Mouse (Mus musculus) neural tube, embryonic 13.5 days (tissue): ENCODE data around the gene Dnajc10. TPM values are rescaled to one million over a fixed set of nuclear protein-coding genes. Genes with fewer than 3 reads are reported as not detected.
A peak's percentile ranks its signal among the peaks of the same experiment; 100 is the strongest.

ENCODE experiments used
- ATAC-seq: fragments of 200-750 bp; cut with Nextera tagmentation; 2 replicates; pipeline ENCODE4 v1.8.0; 2017; ENCODE audit warnings: low read depth, mild to moderate bottlenecking, moderate TSS enrichment, moderate library complexity
- H3K27ac ChIP-seq: fragments of 300-500 bp; sonication (generic); replicated peaks from 2 replicates; pipeline ENCODE4 v1.5.1; 2015; ENCODE audit warnings: moderate library complexity, mild to moderate bottlenecking, inconsistent platforms
- H3K27me3 ChIP-seq: fragments of 300-500 bp; sonication (generic); 2 replicates; pipeline ENCODE4 v1.6.1; 2015; ENCODE audit warnings: mild to moderate bottlenecking, inconsistent platforms
- H3K36me3 ChIP-seq: fragments of 300-500 bp; sonication (generic); 2 replicates; pipeline ENCODE4 v1.6.1; 2015; ENCODE audit warnings: mild to moderate bottlenecking, inconsistent platforms
- H3K4me1 ChIP-seq: fragments of 300-500 bp; sonication (generic); replicated peaks from 2 replicates; pipeline ENCODE4 v1.6.1; 2015; ENCODE audit warnings: inconsistent platforms
- H3K4me2 ChIP-seq: fragments of 300-500 bp; sonication (generic); 2 replicates; pipeline ENCODE4 v1.6.1; 2015; ENCODE audit warnings: inconsistent platforms, mild to moderate bottlenecking, moderate library complexity
- H3K4me3 ChIP-seq: fragments of 300-500 bp; sonication (generic); 2 replicates; pipeline ENCODE4 v1.5.1; 2015; ENCODE audit warnings: mild to moderate bottlenecking, inconsistent platforms
- H3K9ac ChIP-seq: fragments of 300-500 bp; sonication (generic); 2 replicates; pipeline ENCODE4 v1.6.1; 2015; ENCODE audit warnings: moderate library complexity, mild to moderate bottlenecking, inconsistent platforms
- H3K9me3 ChIP-seq: fragments of 300-500 bp; sonication (generic); 2 replicates; pipeline ENCODE4 v1.6.1; 2016; ENCODE audit warnings: inconsistent platforms
- WGBS: fragments of 180-500 bp; shearing (Covaris S2); methylation state at CpG from one replicate; pipeline ENCODE4 v1.1.7; 2015; 5-methylcytosine and 5-hydroxymethylcytosine counted together
- polyA plus RNA-seq: library from polyadenylated mRNA; unstranded; fragments of >200 nt; fragmentation: Nextera tagmentation; extraction: Ambion mirVana; gene quantifications from 2 replicates; pipeline ENCODE4 v1.2.1, GENCODE M21; 2015

The Dnajc10 gene
- polyA plus RNA-seq, 1 experiment from 2014 or later: 64.2 TPM

DNA sequence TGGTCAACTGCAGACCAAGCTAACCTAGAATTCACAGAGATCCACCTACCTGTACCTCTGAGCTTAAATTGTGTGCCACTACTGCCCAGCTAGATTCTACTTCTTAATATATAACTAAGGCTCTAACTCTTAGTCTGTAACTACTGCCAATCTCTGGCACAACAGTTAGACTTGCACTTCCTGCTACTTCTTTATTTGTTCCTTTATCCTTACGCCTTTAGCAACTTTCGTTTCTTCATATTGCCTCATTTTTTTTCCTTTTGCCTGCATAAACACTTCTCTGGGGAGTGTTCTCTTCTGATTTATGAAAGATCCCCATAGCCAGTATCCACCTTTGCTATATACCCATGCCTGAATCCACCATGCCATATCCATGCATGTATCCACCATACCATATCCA lies 11.3 kb upstream of the Dnajc10 start:
- Histone ChIP-seq H3K4me1 (no peaks in the 10 kb centered on the region), H3K27ac (no peak overlapping the region), H3K4me2 (no peak overlapping the region), H3K9ac (no peak overlapping the region), H3K27me3 (no peaks in the 10 kb centered on the region), H3K4me3 (no peak overlapping the region), H3K9me3 (no peaks in the 10 kb centered on the region), H3K36me3 (no peaks in the 10 kb centered on the region)
- no peak for ATAC-seq
- WGBS: 95% methylated on average over 2 of the region's 2 CpGs

DNA sequence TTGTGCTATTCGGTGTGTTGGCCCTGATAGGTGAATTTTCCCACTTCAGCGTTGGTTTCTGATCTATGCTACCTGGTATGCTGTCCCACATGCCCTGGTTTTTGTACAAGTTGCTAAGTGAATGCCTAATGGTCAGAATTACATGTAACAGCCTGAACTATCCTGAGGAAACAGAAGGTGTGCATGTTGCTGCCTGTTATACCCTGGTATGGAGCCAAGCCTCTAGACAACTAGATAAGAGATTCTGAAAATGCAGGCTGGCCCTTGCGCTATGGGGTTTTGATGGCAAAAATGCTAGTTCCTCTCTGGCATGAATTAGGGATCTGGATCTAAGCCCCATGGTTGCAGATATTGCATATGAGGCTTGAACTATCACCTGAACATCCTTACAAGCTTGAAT lies 7.6 kb upstream of the Dnajc10 start:
- Histone ChIP-seq H3K9ac (no peak overlapping the region), H3K4me3 (no peak overlapping the region), H3K27me3 (0 out of 2 replicates have a peak, but pooled peaks cover 8% of the 10 kb centered on the region), H3K4me2 (no peak overlapping the region), H3K4me1 (no peaks in the 10 kb centered on the region), H3K27ac (no peak overlapping the region), H3K9me3 (no peaks in the 10 kb centered on the region), H3K36me3 (no peaks in the 10 kb centered on the region)
- 90% methylated on average over 3 of the region's 3 CpGs for WGBS
- no peak for ATAC-seq

DNA sequence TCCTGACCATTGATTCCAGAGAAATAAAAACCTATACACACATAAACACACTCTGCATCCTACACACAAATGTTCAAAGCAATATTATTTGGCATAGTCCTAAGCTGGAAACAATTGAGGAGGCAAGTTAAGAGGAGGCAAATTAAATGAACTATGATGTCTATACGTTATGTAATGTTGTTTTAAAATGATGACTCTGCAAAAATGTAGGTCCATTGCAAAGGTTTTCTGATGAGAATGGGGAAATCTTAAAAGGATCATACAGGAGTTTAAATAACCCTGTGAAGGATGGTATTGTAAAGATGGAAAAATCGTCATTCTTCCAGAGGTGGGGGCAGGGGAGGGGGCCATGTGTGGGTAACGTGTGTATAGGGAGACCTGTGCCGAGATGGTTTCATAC lies 5.5 kb upstream of the Dnajc10 start:
- Histone ChIP-seq H3K4me3 (no peak overlapping the region), H3K36me3 (no peaks in the 10 kb centered on the region), H3K27ac (no peak overlapping the region), H3K4me2 (no peak overlapping the region), H3K9ac (no peak overlapping the region), H3K27me3 (0 out of 2 replicates have a peak, but pooled peaks cover 8% of the 10 kb centered on the region), H3K9me3 (no peaks in the 10 kb centered on the region), H3K4me1 (peaks cover 2% of the 10 kb centered on the region)
- WGBS: 72% methylated on average over 4 of the region's 4 CpGs
- no peak for ATAC-seq

DNA sequence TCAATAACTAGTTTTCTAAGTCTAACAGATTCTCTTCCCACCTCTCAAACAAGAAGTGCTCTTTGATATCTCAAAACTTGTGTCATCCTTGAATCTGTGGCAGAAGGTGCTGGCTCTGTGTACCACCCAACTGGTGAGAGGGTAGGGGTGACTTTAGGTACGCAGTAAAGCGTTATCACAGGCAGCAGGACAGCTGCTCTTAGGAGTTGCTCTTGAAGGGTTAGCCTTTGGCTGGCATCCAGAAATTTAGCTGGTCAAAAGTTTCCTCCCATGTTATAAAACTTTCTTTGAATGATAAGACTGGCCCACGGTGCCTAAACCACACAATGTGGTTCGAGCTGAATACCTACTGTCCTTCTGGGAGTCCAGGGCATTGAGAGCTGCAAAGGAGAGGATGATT lies 4.5 kb upstream of the Dnajc10 start:
- 0 out of 2 replicates have a peak, but pooled peaks cover 8% of the 10 kb centered on the region for H3K27me3 ChIP-seq
- no peak overlapping the region for H3K4me3 ChIP-seq
- 72% methylated on average over 4 of the region's 4 CpGs for WGBS
- H3K9ac ChIP-seq: no peak overlapping the region
- no peak for ATAC-seq
- H3K36me3 ChIP-seq: no peaks in the 10 kb centered on the region
- peaks cover 4% of the 10 kb centered on the region for H3K4me1 ChIP-seq
- H3K4me2 ChIP-seq: no peak overlapping the region
- H3K9me3 ChIP-seq: no peaks in the 10 kb centered on the region
- H3K27ac ChIP-seq: no peak overlapping the region

DNA sequence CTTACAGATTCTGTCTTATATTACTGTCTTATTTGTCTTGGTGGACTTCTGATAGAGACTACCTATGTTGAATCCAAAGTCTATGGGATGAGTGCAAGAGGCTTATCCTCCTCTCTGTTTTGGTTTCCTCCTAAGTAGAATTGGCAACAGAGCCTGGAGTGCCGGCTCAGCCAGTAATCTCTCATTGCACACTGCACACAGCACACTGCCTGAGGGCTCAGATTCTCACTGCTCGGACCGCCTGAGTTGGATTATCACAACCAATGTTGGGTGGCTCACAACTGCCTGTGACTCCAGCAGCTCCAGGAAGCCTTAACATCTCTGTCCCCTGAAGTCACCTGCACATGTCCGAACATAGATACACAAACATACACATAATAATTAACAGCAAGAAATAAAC lies 3.9 kb upstream of the Dnajc10 start:
- WGBS: 77% methylated on average over 4 of the region's 4 CpGs
- no peak for ATAC-seq
- H3K4me3 ChIP-seq: no peak overlapping the region

DNA sequence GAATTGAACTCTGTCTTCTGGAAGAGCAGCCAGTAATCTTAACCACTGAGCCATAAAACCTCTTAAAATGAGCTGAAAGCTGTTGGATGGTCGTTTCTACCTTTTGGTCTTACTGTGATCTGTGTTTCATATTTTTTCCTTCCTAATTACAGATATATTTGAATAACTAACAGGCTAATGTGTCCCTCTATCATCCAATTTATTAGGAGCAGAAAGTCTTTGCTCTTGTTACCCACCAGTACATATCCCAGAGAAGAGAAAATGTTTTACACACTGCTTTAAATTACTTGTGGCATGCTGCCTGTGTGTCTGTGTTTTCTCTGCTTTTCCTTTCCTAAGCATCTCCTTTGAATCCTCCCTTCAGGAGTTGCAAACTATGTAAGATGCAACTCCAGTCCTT lies 1.1 kb upstream of the Dnajc10 start:
- WGBS: 57% methylated on average over 1 of the region's 1 CpGs
- no peak overlapping the region for H3K4me2 ChIP-seq

More for the DNA sequence above, 3.9 kb upstream of the Dnajc10 start:
- Histone ChIP-seq H3K9me3 (no peaks in the 10 kb centered on the region), H3K9ac (no peak overlapping the region), H3K27me3 (0 out of 2 replicates have a peak, but pooled peaks cover 8% of the 10 kb centered on the region), H3K4me2 (no peak overlapping the region), H3K4me1 (peaks cover 9% of the 10 kb centered on the region), H3K27ac (no peak overlapping the region), H3K36me3 (no peaks in the 10 kb centered on the region)

DNA sequence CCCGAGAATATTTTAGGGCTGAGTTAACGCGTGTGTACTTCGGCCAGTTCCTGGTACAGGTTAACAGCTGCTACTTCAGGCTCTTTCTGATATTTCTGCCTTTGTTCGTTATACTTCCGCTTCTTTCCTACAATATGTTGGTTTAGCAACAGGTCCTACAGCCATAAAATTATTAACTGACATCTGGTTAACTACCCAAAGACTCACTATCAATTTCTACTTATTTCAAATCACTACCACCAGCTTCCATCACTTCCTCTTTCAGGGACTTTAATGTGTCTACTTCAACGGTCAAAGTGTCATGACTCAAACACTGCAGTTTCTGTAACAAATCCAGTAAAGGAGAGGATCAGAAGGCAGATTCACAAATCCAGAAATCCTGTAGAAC lies 418 bp upstream of the Dnajc10 start:
- WGBS: 47% methylated on average over 7 of the region's 7 CpGs
- no peak; the same call in 1 of the 2 replicates for ATAC-seq
- Histone ChIP-seq H3K4me2 (peak overlapping the region; percentile 71), H3K9me3 (no peaks in the 10 kb centered on the region), H3K9ac (peak overlapping the region; percentile 97), H3K4me1 (peaks cover 16% of the 10 kb centered on the region), H3K27ac (peak overlapping the region; percentile 97), H3K4me3 (peak overlapping the region; percentile 90), H3K36me3 (peaks cover 14% of the 10 kb centered on the region), H3K27me3 (0 out of 2 replicates have a peak, but pooled peaks cover 8% of the 10 kb centered on the region)

More for the DNA sequence above, 1.1 kb upstream of the Dnajc10 start:
- Histone ChIP-seq H3K9me3 (no peaks in the 10 kb centered on the region), H3K4me1 (peaks cover 16% of the 10 kb centered on the region), H3K36me3 (peaks cover 10% of the 10 kb centered on the region), H3K4me3 (no peak overlapping the region), H3K27ac (no peak overlapping the region), H3K9ac (no peak overlapping the region), H3K27me3 (0 out of 2 replicates have a peak, but pooled peaks cover 8% of the 10 kb centered on the region)
- no peak for ATAC-seq

DNA sequence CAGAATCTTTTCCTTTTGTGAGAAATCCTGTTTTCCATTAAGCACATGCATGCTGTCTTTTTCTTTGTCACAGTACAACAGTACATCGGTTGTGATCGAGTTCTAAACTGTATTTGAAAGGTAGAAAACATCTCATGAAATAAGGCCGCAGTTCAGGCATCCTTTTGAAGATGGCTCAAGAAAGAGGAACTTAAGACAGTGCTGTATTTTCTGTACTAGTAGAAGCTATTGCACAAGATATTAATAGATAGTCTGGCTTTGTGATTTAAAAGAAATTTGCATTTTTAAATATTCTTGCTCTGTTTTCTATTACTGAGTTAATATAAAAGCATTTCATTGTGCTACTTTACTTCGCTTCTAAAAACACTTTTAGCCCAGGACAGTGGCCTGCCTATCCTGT lies 7.6 kb downstream of the Dnajc10 start:
- Histone ChIP-seq H3K4me2 (no peak overlapping the region), H3K36me3 (peaks cover 68% of the 10 kb centered on the region), H3K9ac (no peak overlapping the region), H3K27me3 (no peaks in the 10 kb centered on the region), H3K4me1 (no peaks in the 10 kb centered on the region), H3K4me3 (no peak overlapping the region), H3K9me3 (no peaks in the 10 kb centered on the region), H3K27ac (no peak overlapping the region)
- no peak for ATAC-seq
- 95% methylated on average over 4 of the region's 4 CpGs for WGBS

DNA sequence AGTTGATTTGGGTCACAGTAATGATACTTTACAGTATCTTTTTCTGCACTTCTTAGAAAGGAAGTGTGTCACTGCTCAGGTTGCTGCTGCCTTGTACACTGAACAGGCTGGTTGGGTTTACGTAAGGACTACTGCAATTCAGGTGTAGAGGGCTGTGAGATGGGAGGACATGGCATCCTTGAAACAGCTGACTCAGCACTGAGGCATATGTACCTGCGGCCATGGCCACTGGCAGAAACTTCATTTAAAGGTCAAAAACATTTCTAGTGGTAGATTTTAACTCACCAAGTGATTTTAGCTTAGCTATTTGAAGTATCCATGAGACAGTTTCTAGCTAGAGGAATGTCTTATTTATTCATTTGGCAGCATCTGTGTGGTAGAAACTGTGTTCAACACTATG lies 10.5 kb downstream of the Dnajc10 start:
- Histone ChIP-seq H3K9me3 (no peaks in the 10 kb centered on the region), H3K27ac (no peak overlapping the region), H3K4me3 (no peak overlapping the region), H3K4me1 (no peaks in the 10 kb centered on the region), H3K27me3 (no peaks in the 10 kb centered on the region), H3K4me2 (no peak overlapping the region), H3K36me3 (peaks cover 73% of the 10 kb centered on the region), H3K9ac (no peak overlapping the region)
- no peak for ATAC-seq
- 96% methylated on average over 2 of the region's 2 CpGs for WGBS

DNA sequence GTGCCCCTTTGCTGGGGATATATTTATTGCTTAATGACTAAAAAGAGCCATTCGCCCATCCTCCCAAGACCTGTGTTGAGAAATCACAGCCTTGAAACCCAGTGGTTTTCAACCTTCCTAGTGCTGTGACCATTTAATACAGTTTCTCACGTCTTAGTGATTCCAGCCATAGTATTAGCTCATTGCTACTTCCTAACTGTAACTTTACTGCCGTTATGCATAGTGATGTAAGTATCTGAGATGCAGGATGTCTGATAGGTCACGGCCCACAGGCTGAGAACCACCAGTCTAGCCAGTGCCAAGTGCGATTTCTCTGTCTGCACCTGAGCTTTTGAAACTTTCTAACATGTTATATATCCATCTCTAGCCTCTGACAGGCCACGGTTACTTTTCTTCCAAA lies 12.0 kb downstream of the Dnajc10 start:
- H3K4me1 ChIP-seq: no peaks in the 10 kb centered on the region
- 96% methylated on average over 6 of the region's 6 CpGs for WGBS
- ATAC-seq: no peak
- H3K4me3 ChIP-seq: no peak overlapping the region
- H3K27me3 ChIP-seq: no peaks in the 10 kb centered on the region
- no peaks in the 10 kb centered on the region for H3K9me3 ChIP-seq
- H3K27ac ChIP-seq: no peak overlapping the region
- no peak overlapping the region for H3K4me2 ChIP-seq
- no peak overlapping the region for H3K9ac ChIP-seq
- peaks cover 68% of the 10 kb centered on the region for H3K36me3 ChIP-seq

DNA sequence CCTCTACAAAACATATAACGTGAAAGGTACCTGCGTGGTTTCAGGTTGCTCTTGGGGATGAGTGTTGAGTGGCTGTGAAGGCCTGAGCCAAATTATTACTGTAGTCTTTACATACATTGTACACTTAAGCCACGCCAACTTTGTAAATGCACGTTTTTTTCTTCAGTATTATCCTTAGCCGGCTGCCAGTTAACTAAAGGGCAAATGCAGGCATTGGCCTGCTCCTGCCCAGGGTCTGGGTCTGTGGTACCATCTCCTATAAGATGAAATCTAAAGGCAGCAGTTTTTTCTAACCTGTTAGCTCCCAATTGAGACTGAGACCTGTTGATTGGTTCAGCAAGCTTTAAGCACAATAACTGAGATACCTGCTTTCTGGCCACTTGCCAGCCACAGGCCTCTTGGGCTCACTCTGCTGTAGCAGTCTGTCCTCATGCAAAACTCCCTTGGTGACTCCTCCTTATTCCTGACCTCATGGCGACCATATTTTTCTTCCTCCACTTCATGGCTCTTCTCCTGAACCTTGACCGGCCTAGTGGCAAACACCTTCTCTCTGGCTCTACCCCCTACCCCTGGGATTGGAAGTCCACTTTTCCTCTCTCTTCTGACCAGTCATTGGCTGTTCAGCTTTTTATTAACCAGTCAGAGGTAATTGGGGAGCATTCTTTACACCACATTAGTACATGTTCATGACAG lies 13.8 kb downstream of the Dnajc10 start:
- H3K4me3 ChIP-seq: no peak overlapping the region
- no peak overlapping the region for H3K27ac ChIP-seq
- ATAC-seq: no peak
- no peaks in the 10 kb centered on the region for H3K9me3 ChIP-seq
- no peaks in the 10 kb centered on the region for H3K27me3 ChIP-seq
- 93% methylated on average over 7 of the region's 7 CpGs for WGBS
- peaks cover 67% of the 10 kb centered on the region for H3K36me3 ChIP-seq
- no peak overlapping the region for H3K9ac ChIP-seq
- H3K4me1 ChIP-seq: no peaks in the 10 kb centered on the region
- H3K4me2 ChIP-seq: no peak overlapping the region

DNA sequence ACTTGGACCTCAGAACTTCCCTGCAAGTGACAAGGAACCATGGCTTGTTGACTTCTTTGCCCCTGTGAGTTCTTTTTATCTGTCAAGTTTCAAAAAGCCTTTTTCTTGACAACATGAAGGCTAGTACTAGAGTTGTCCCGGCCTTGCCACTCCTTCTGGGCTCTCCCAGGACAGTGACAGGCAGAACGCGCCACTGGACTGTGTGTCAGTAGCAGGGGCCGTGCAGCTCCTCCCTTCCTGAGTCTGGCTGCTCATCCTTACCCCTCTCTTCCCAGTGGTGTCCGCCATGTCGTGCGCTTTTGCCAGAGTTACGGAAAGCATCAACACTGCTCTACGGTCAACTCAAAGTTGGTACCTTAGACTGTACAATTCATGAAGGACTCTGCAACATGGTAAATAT lies 25.3 kb downstream of the Dnajc10 start:
- no peak overlapping the region for H3K4me2 ChIP-seq
- ATAC-seq: no peak
- WGBS: 97% methylated on average over 9 of the region's 9 CpGs
- H3K4me3 ChIP-seq: no peak overlapping the region
- peaks cover 88% of the 10 kb centered on the region for H3K36me3 ChIP-seq
- H3K27ac ChIP-seq: no peak overlapping the region
- no peaks in the 10 kb centered on the region for H3K27me3 ChIP-seq
- no peaks in the 10 kb centered on the region for H3K9me3 ChIP-seq
- H3K9ac ChIP-seq: no peak overlapping the region
- H3K4me1 ChIP-seq: no peaks in the 10 kb centered on the region

DNA sequence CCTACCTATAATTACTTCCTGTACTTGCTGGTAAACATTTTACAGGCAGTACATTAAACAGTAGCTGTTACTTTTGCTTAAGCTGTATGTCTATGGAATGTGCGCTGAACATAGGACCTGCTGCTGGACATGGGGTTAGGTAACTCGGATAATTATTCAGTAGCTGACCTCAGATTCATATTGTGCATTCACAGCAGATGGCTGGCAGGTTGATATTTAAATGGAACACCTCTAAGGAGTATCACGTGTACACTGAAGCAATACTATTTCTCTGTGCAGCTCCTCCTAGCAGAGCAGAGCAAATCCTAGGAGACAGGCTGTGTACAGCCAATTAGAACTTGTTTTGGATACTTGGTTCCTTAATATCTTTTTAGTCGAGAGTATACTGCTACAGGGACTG lies 39.3 kb downstream of the Dnajc10 start:
- Histone ChIP-seq H3K27me3 (no peaks in the 10 kb centered on the region), H3K9ac (no peak overlapping the region), H3K27ac (no peak overlapping the region), H3K4me3 (no peak overlapping the region), H3K4me1 (no peaks in the 10 kb centered on the region), H3K4me2 (no peak overlapping the region), H3K36me3 (peaks cover 45% of the 10 kb centered on the region), H3K9me3 (no peaks in the 10 kb centered on the region)
- ATAC-seq: no peak
- WGBS: 91% methylated on average over 4 of the region's 4 CpGs
